Mouse (Mus musculus): ENCODE results near the gene Chid1.

Gene Chid1

DNA sequence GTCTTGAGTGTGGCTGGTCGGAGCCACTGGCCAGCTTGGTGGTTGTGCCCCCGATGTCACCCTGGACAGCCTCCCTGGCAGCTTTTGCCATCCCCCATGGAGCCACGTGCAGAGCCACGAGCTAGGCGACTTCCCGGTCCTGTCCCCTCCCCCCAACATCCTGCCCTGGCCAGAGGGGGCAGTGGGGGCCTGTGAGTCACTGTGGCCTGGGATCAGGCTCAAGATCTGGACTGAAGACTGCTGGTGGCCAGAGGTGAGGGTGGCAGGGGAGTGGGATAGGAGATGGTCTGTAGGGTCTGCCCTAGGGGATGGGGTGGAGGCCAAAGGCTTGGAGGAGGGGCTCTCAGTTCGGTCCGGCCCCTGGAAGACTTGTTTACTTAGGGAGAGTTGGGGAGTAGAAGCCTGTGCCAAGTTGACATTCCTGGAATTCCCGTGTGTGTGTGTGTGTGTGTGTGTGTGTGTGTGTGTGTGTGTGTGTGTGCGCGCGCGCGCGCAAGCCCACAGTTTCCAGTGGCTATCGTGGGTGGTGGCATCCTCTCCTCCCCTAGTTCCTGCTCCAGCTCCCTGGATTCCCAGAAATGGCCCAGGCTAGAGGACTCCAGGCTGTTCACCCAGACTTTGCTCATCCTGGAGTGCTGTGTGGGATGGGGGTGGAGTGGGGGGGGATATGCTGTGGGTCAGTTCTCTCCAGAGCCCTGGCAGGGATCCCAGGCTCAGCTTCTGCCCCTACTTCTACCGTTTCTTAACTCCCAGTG, 63.3 kb downstream of the Chid1 start:
- DNase-seq (ENCODE audit: low spot score in 2 of 2) = peak; percentile 82 to 86

DNA sequence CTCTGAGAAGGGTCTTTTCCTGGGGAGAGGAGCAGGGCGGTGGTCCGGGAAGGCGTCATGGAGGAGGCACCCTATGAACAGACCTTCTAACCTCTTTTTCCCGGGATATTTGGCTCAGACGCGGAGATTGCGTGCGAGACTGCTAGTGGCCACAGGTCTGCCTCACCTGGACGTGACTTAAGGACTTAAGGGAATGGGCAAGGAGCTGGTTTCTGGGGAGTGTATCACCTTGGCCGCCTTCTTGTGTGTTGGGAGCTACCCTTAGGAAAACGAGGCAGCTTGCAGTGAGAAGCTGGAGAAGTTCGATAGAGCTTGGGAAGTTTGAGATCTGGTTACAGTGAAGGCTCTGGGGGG, 63.9 kb downstream of the Chid1 start:
- no peak for DNase-seq (ENCODE audit: low spot score in 2 of 2)

DNA sequence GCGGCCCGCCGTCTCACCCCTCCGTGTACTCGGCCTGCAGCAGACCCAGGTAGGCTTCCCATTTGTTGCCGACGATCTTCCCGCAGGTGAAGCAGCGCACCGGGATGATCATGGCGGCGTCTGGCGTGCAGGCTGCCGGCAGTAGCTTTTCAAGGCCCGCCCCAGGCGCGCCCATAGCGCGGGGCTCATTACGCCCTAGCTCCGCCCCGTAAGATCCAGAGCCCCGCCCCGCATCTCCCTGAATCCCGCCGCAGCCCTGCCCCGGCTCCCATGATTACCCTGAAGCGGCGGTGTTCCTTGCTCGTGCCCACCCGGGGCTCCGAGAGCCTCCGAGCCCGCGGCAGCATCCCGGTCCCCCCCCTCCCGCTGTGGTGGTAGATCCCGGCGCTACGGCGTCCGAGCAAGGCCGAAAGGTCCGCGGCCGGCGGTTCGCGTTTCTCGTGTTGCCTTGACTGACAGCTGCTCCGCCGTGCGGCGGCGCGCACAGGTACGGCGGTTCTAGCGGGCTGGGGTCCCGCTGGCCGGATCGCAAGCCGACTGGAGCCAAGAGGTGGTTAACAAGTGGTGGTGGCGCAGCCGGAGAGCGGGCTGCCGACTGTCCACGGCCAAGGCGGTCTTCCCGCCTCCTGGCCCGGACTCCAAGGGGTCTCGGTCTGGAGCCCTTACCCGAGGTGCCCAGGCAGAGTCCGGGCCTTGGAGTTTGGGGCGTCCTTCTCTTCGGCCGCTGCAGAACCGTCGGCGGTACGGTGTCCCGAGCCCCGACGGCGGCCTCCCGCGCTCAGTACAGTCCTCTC, 64.4 kb downstream of the Chid1 start, which contains the start of the genes Polr2l and Tspan4:
Polr2l (minus strand) TSS at position 122 of the 794 bp plus-strand sequence.
Tspan4 (plus strand) TSS at position 230 of the 794 bp plus-strand sequence.
- DNase-seq (ENCODE audit: low spot score in 2 of 2) = peak; percentile 80 to 83

DNA sequence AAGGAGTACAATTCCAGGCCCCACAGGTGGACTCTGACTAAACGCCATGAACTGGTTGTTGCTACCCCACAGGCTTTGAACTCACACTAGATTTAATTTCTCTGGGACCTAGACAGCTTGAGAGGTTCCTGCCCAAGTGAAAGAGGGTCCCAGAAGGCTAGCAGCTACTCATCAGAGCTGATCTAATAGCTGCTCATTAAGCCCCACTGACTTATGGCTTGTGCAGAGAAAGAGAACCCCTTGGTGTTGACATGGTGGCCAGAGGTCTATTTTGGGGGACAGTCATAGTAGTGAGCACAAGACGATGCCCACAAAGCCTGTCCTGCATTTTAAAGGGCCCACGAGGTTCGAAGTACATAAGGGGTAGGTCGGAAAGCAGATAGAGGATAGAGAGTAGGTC, 65.5 kb downstream of the Chid1 start:
- no peak for DNase-seq (ENCODE audit: low spot score in 2 of 2)

DNA sequence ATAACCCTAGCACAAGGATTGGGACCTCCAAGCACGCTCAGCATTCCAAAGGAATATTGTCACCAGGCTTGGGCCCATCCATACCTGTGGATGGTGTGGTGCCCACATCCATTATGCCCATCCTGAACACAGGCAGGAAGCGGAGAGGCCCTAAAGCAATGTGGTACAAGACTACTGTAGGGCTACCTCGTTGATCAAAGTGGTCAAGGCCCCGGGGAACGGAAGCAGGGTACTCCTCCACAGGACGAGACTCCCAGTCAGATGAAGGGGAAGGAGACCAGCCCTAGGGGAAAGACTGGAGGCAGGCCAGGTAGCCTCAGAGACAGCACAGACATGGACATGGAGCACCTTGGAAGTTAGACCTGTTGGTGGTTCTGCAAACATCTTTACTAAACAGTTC, 66.9 kb downstream of the Chid1 start:
- no peak for DNase-seq (ENCODE audit: low spot score in 2 of 2)

DNA sequence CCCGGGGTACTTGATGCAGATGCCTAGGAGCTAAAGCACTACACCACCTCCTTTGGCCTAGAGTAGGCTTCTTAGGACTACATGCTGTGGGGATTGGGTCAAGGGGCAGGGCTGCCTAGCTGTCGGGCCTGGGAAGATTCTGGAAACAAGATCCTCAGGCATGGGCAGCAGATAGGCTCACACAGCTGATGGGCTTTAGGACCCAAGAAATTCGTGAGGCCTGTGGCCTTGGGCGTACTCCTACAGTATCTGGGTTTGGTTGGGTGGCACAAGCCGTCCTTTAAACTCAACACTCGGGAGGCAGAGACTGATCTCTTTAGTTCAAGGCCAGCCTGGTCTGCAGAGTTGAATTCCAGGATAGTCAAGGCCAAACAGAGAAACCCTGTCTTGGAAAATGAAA, 67.4 kb downstream of the Chid1 start:
- no peak for DNase-seq (ENCODE audit: low spot score in 2 of 2)

DNA sequence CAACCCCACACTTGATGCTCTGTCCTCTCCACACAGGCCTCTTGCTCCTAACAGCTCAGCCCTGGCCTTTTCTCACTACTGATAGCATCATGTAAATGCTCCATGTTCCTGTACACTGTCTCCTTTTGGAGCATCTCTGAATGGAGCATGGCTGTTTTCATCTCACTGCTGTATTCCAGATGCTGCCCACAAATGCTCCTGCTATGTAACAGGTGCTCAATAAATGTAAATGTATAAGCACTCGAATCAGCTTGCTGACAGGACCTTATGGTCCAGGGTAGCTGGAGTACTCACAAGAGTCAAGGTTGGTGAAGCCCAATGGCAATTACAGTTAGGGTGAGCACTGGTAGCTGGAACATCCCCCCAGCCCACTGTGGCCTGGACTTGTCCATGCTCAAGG, 68.4 kb downstream of the Chid1 start:
- no peak for DNase-seq (ENCODE audit: low spot score in 2 of 2)

DNA sequence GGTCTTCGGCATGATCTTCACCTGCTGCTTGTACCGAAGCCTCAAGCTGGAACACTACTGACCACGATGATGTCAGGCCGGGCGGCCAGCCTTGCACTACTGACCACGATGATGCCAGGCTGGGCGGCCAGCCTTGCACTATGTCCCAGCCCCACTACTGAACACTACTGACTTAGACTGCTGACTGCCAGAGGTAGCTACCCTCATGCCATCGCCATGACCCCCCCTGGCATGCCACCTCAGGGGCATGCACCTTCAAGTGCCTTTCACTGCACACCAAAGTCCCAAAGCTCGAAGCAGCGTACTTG, 69.1 kb downstream of the Chid1 start:
- DNase-seq (ENCODE audit: low spot score in 2 of 2) = no peak

DNA sequence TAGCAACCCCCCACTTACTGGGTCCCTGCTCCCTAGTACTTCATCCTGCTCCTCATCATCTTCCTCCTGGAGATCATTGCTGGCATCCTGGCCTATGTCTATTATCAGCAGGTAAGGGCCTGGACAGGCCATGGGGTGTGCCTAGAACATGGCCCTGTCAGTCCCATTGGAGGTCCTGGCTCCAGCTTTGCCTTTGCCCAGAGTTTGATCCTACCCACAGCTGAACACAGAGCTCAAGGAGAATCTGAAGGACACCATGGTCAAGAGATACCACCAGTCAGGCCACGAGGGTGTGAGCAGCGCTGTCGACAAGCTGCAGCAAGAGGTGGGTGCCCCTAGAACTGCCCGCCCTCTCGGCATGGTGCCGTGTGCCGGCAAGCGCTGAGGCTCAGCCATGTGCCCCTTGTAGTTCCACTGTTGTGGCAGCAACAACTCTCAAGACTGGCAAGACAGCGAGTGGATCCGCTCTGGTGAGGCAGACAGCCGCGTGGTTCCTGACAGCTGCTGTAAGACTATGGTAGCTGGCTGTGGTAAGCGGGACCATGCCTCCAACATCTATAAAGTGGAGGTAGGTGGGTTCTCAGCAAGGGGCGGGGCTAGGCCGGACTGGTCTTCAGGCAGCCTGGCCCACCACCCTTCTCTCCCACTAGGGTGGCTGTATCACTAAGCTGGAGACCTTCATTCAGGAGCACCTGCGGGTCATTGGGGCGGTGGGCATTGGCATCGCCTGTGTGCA, 69.6 kb downstream of the Chid1 start:
- no peak for DNase-seq (ENCODE audit: low spot score in 2 of 2)

DNA sequence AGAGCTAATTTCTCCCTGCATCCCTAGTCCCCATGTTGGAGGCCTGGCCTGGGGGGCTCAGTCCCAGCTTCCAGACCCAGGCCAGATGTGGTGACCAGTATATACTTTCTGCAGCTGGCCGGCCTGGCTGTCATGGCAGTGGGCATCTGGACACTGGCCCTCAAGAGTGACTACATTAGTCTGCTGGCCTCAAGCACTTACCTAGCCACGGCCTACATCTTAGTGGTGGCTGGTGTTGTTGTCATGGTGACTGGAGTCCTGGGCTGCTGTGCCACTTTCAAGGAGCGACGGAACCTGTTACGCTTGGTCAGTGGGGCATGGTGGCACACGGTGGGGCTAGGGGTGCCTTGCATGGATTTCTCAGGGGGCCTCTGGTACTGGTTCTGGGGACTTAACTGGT, 70.3 kb downstream of the Chid1 start:
- DNase-seq (ENCODE audit: low spot score in 2 of 2) = no peak

DNA sequence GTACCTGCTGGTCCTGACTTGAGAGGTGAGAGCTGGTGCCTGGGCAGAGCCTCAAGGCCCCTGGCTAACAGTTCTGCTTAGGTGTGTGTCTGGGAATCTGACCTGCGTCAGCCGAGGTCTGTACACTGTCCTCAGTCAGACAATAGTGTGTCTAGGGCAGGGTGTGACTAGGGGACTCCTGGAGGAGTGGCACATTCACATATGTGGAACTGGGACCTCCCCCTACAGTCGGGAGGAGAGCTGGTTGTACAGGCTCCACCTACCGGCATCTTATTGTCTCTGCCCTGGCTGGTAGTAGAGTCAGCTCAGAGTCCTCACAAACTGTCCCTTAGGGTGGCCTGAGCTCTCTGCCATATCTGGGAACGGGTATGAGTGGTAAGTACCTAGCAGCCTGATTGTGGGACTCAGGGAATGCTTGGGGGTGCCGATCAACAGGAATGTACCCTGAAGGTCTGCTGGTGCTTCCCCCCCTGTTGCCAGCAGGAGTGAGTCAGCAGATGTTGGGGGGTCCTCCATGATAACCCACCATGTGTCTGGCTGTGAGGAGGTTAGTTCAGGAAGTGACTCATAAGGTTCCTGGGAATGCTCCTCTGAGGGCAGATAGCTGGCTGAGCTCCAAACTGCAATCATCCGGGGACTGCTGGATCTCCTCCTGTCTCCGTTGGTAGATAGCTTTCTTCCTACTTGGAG, 71.0 kb downstream of the Chid1 start:
- DNase-seq (ENCODE audit: low spot score in 2 of 2) = no peak

DNA sequence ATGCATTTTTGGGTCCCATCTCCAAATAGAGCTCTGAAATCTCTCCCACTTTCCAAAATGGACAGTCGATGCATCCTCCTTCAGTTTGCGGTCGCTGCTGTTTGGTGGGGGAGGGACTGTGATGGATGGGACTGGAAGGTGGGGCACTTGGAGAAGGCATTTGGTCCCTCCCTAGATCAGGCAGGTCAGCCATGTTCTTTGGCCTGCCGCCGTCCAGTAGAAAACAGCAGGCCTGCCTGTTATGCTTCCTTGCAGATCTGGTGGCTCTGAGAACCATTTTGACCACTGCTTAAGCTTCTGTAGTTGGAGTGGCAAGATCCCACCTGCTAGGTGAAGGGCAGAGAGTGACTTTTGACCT, 71.5 kb downstream of the Chid1 start:
- no peak for DNase-seq (ENCODE audit: low spot score in 2 of 2)

DNA sequence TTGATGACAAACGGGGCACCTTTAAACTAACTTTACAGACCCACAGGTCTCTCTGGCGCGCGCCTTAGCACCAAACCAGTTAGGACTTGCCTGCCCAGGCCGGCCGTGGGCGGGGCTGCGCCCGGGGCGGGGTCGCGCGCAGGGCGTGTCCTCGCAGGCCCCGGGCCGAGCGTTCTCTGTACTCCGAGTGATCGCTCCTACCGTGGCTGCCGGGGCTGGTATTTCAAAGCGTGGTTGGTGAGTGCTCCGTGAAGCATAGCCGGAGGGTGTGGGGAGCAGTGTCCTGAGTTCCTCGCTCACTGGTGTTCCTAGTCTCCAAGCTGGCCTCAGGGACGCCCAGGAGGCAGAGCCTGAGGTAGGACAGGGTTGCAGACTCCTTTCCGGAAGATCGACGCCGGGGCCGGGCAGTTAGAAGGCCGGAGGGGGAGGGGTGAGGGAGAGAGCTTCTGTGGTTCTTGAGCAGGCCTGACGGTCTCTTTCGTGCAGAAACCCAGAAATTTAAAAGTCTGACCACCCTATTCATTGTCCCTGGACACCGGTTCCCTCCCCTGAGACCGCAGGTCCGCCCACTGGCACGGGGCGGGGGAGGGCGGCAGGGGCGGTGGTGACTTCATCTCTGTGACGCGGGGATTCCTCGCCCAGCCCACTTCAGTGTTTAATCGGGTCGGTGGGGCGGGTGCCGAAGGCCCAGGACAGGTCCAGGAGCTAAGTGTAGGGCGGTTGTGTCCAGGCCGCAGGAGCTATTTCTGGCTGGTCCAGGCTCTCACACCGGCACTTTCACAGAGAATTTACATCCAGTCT, 72.2 kb downstream of the Chid1 start, which contains the start of gene Cd151:
Cd151 (plus strand) TSS at position 163 of the 801 bp plus-strand sequence.
- peak; percentile 92 to 93 for DNase-seq (ENCODE audit: low spot score in 2 of 2)

DNA sequence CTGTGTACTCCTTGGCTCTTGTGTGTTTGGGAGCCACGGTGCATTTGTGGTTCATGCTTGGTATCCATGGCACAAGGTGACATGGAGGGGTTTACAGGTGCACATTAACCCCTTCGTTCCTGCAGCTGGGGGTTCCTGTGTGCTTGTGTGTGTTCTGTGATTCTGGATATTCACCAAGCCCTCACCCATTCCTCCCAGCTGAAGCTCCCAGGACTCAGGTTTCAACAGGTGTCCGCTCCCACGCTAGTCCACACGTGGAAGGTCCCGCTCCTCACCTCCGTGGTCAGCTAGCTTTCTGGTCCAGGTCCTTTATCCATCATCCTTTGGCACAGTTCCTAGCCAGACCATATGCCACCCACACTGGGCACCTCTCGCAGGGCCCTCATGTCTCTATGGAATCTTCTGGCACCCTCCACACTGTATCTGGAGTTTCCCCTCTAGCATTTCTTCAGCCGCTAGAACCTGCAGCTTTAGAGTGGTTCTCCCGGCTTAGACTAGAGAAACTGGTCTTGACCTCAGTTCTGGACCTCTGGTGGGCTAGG, 73.0 kb downstream of the Chid1 start:
- no peak for DNase-seq (ENCODE audit: low spot score in 2 of 2)

DNA sequence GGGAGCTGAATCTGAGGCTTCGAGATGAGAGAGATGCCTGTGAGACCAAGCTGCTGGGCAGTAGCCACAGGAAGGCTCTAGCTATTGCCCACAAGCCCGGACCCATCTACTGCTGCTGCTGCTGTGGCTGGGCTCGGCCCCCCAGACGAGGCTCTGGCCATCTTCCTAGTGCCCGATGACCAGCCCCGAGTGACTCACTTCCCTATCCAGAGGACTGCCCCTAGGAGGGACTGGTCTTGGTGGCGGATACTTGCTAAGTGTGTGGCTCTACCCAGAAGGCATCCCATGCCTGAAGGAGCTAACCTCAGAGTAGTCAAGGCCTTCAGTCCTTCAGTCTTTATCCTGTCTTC, 73.6 kb downstream of the Chid1 start:
- no peak for DNase-seq (ENCODE audit: low spot score in 2 of 2)

DNA sequence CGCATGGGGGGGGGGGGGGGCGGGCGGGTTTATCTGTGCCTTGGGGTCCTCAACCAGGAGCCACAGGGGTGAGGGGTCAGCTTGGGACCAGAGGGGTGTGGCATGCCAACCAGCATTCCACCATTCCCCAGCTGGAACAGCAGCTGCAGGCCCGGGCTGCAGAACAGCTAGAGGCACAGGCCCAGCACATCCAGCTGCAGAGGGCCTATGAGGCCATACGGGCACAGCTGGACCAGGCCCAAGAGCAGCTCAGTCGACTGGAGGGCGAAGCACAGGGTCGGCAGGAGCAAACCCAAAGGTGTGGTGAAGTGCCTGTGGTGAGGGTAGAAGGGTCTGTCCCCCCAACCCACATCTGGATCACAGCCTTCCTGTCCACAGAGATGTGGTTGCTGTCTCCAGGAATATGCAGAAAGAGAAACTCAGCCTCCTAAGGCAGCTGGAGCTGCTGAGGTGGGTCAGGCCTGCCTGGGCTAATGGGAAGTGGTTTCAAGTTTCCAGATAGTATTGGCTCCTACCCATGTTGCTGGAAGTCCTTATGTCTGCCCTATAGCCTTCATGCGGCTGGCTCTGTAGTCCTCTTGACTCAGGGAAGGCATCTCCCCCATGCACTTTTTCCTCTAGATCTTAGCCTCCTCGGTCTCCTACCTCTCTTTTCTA, 74.1 kb downstream of the Chid1 start:
- DNase-seq (ENCODE audit: low spot score in 2 of 2) = no peak

DNA sequence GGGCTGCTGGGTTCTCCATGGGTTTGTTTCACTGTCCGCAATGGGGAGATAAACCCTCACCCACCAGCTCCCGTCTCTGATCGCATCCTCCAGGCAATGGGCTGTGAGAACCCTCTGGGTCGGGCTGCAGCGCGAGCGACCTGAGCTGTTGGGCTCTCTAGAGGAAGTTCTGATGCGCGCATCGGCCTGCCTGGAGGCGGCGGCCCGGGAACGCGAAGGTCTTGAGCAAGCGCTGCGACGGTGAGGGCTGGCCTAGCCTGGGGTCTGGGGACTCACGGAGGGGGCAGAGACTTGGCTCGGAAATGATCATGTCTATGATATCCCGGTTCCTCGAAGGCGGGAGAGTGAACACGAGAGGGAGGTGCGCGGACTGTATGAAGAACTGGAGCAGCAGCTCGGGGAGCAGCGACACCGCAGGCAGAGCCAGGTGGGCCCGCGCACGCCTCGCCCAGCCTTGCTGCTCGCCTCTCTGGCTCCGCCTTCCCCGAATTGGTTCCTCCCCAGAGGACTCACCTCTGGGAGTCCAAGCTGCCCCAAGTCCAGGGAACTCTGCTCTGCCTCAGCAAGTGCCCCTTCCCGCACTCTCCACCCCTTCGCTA, 75.0 kb downstream of the Chid1 start:
- DNase-seq (ENCODE audit: low spot score in 2 of 2) = no peak

DNA sequence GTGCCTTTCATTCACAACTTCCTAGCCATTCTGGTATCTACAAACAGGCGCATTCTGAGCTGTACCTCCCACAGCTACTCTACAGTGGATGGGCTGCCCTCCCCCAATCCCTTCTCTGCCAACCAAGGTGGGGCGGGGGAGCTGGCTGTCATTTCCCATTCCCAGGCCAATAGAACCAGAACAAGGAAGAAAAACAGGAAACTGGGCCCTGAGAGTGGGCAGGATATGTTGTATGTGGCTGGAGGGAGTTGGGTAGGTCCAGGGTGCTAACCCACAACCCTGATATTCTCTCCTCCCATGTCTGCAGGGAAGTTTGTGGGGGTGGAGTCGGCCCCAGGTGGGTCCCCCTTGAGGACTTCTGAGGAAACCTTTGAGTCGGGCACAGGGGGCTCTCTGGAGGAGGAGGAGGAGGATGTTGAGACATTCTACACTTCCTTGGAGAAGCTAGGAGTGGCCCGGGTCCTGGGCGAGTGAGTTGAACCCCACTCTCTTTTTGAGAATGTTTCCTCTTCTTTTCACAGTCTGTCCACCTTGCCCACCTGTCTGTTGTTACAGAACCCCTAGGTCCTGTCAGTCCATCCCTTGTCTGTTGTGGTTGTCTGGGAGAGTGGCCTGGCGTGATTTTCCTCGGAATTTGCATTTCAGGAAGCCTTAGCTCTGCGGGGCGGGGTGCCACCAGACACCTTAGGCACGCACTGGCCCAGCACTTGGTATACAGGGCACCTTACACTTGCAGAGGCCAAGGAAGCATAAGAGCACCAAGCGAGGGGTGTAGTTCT, 75.6 kb downstream of the Chid1 start:
- no peak for DNase-seq (ENCODE audit: low spot score in 2 of 2)

DNA sequence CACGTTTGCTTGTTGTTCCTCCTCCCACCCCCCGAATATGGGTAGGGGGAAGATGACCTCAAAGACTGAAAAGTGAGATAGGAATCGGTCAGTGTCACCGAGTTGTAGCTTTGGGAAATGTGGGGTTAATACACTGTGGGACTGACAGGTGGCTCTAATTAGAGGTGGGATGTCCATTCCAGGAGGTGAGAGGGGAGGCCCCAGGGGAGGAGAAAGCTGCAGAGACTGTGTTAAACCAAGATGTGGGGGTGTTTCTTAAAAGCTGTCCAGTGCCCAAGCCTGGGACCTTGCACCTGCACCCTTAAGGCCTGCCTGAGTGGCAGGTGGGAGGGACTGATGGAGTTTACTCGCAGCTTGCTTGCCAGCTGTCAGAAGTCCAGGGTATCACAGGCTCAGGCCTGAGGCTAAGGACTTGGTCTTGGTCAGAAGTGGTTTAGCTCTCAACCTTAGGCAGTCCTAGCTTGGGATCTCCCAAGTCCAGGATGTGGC, 77.3 kb downstream of the Chid1 start:
- no peak for DNase-seq (ENCODE audit: low spot score in 2 of 2)

All from urinary bladder, postnatal 36 days (tissue).